Mouse (Mus musculus) intestine, postnatal 0 days (tissue): ENCODE data around the gene Dapk3. TPM values are rescaled to one million over a fixed set of nuclear protein-coding genes. Genes with fewer than 3 reads are reported as not detected.
"Not testable (repeated sequence)": the region's sequence is repeated elsewhere in the genome, so short reads cannot be mapped to it uniquely, and the experiment has no call there.

Source experiments
- ATAC-seq: fragments of 200-750 bp; cut with Nextera tagmentation; 2 replicates; pipeline ENCODE4 v1.8.0; 2017; ENCODE audit warnings: mild to moderate bottlenecking, moderate TSS enrichment, moderate library complexity
- H3K27ac ChIP-seq: fragments of 300-500 bp; sonication (generic); 2 replicates; pipeline ENCODE4 v1.5.1; 2014; ENCODE audit warnings: mild to moderate bottlenecking, low read depth, low read length, moderate library complexity
- H3K27me3 ChIP-seq: fragments of 300-500 bp; sonication (generic); replicated peaks from 2 replicates; pipeline ENCODE4 v1.6.1; 2014; ENCODE audit warnings: low read length, mixed read lengths; ENCODE audit not compliant: control insufficient read depth, insufficient read depth
- H3K36me3 ChIP-seq: fragments of 300-500 bp; sonication (generic); 2 replicates; pipeline ENCODE4 v1.6.1; 2014; ENCODE audit warnings: mild to moderate bottlenecking, moderate library complexity; ENCODE audit not compliant: control insufficient read depth, insufficient read depth
- H3K4me1 ChIP-seq: fragments of 300-500 bp; sonication (generic); replicated peaks from 2 replicates; pipeline ENCODE4 v1.6.1; 2014; ENCODE audit warnings: antibody characterized with exemption, low read length, mixed read lengths; ENCODE audit not compliant: control insufficient read depth, insufficient read depth
- H3K4me2 ChIP-seq: fragments of 300-500 bp; sonication (generic); replicated peaks from 2 replicates; pipeline ENCODE4 v1.6.1; 2014; ENCODE audit warnings: low read depth, mild to moderate bottlenecking, moderate library complexity
- H3K4me3 ChIP-seq: fragments of 300-500 bp; sonication (generic); 2 replicates; pipeline ENCODE4 v1.5.1; 2014; ENCODE audit warnings: low read depth, low read length
- H3K9ac ChIP-seq: fragments of 300-500 bp; sonication (generic); 2 replicates; pipeline ENCODE4 v1.6.1; 2014; ENCODE audit warnings: mild to moderate bottlenecking, low read depth, low read length
- H3K9me3 ChIP-seq: fragments of 300-500 bp; sonication (generic); 2 replicates; pipeline ENCODE4 v1.6.1; 2016; ENCODE audit warnings: mixed run types; ENCODE audit not compliant: control insufficient read depth
- CTCF ChIP-seq: sonication (generic); IDR thresholded peaks from 2 replicates; pipeline ENCODE4 v1.5.1; 2016; ENCODE audit warnings: low read depth, mild to moderate bottlenecking, control low read depth, antibody characterized with exemption, moderate library complexity
- WGBS: fragments of 180-500 bp; shearing (Covaris S2); extraction: QIAGEN DNeasy Blood & Tissue Kit; methylation state at CpG from one replicate; pipeline ENCODE4 v1.1.7; 2014; 5-methylcytosine and 5-hydroxymethylcytosine counted together
- polyA plus RNA-seq: library from polyadenylated mRNA; unstranded; fragments of >200 nt; fragmentation: Nextera tagmentation; extraction: Ambion mirVana; gene quantifications from 2 replicates; pipeline ENCODE4 v1.2.1, GENCODE M21; 2015

Dapk3 gene
- polyA plus RNA-seq, 1 experiment from 2014 or later, result 53.4 TPM

DNA sequence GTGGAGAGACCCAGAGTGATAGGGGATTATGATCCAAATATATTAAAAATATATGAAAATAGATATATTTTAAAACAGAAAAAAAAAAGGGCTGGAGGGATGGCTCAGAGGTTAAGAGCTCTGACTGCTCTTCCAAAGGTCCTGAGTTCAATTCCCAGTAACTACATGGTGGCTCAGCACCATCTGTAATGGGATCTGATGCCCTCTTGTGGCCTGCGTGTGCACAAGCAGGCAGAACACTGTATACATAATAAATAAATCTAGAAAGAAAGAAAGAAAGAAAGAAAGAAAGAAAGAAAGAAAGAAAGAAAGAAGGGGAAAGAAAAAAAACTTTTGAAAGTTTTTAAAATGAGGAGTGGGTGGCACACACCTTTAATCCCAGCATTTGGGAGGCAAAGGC lies 34.5 kb downstream of the Dapk3 start:
- 17% methylated on average over 1 of the region's 1 CpGs for WGBS
- peak; percentile 71 for TF ChIP-seq CTCF
- ATAC-seq, result not testable (repeated sequence)

DNA sequence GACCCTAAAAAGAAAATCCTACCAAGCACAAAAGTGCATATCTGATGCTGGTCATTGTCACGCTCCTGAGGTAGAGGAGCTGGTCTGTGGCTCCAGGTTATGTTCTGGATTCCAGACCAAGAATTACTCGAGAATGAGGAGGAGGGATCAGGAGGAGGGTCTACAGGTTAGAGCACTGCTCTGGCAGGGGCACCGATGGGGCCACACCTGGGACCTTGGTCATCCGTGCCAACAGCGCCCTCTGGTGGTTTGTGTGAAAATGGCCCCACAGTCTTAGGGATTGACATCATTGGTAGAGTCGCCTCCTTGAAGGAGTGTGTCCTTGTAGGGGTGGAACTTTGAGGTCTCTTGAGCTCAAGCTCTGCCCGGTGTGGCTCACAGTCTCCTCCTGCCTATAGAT lies 35.2 kb downstream of the Dapk3 start:
- H3K27me3 ChIP-seq, result no peaks in the 10 kb centered on the region
- peaks cover 6% of the 10 kb centered on the region; the same call in 1 of the 2 replicates for H3K4me1 ChIP-seq
- no peak overlapping the region for H3K4me2 ChIP-seq
- no peak overlapping the region for H3K27ac ChIP-seq
- TF ChIP-seq CTCF, result peak; percentile 95
- no peak overlapping the region for H3K9ac ChIP-seq
- peak; percentile 49 for ATAC-seq
- WGBS, result 26% methylated on average over 7 of the region's 7 CpGs
- no peak overlapping the region for H3K4me3 ChIP-seq
- H3K9me3 ChIP-seq, result no peaks in the 10 kb centered on the region
- no peaks in the 10 kb centered on the region for H3K36me3 ChIP-seq

More for the DNA sequence above, 34.5 kb downstream of the Dapk3 start:
- not testable (repeated sequence) for H3K27ac ChIP-seq, H3K9me3 ChIP-seq, H3K4me1 ChIP-seq, H3K4me2 ChIP-seq, H3K27me3 ChIP-seq, H3K9ac ChIP-seq, H3K4me3 ChIP-seq, H3K36me3 ChIP-seq

DNA sequence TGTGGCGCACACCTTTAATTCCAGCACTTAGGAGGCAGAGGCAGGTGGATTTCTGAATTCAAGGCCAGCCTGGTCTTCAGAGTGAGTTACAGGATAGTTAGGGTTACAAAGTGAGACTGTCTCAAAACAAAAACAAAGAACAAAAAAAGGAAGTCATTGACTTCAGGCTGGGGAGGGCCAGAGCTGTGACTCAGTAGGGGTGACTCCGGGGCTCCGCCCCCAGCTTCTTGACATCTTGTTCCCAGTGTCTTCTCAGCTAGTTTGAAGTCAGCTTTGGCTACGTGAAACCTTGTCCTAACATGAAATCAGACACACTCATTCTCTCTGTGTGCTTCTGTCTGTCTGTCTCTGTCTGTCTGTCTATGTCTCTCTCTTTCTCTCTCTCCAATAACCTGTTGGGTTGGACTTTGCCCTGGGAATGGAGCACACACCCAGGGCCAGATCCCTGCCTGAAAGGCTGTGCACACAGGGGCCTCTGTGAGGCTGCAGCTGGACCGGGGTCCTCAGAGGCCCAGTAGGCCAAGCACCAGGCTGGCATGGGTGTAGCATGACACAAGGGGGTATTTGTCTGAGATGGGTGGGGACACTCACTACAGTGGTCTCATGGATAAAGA lies 38.7 kb downstream of the Dapk3 start:
- H3K27me3 ChIP-seq, result no peaks in the 10 kb centered on the region
- no peaks in the 10 kb centered on the region for H3K36me3 ChIP-seq
- 61% methylated on average over 5 of the region's 5 CpGs for WGBS
- H3K27ac ChIP-seq, result peak overlapping the region; percentile 76
- 0 out of 2 replicates have a peak overlapping the region, but pooled peaks have one; percentile 17 for H3K9ac ChIP-seq
- no peaks in the 10 kb centered on the region for H3K9me3 ChIP-seq
- peak; percentile 76 for ATAC-seq
- peaks cover 6% of the 10 kb centered on the region; the same call in 1 of the 2 replicates for H3K4me1 ChIP-seq
- no peak for TF ChIP-seq CTCF
- no peak overlapping the region for H3K4me3 ChIP-seq
- H3K4me2 ChIP-seq, result no peak overlapping the region

DNA sequence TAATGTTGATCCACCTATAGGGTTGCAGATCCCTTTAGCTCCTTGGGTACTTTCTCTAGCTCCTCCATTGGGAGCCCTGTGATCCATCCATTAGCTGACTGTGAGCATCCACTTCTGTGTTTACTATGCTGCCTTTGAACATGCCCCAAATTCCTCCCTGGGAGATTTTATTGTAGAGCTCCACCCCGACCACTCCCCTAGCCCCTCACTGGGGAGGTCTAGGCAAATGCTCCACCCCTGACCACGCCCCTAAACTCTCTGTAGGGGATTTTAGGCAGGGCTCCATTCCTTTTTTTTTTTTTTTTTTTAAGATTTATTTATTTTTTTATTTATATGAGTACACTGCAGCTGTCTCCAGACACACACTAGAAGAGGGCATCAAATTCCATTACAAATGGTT lies 40.9 kb downstream of the Dapk3 start:
- not testable (repeated sequence) for H3K4me3 ChIP-seq, H3K4me2 ChIP-seq, ATAC-seq, H3K9ac ChIP-seq, H3K27ac ChIP-seq, H3K36me3 ChIP-seq, H3K4me1 ChIP-seq, H3K27me3 ChIP-seq, H3K9me3 ChIP-seq
- 47% methylated on average over 2 of the region's 2 CpGs for WGBS

DNA sequence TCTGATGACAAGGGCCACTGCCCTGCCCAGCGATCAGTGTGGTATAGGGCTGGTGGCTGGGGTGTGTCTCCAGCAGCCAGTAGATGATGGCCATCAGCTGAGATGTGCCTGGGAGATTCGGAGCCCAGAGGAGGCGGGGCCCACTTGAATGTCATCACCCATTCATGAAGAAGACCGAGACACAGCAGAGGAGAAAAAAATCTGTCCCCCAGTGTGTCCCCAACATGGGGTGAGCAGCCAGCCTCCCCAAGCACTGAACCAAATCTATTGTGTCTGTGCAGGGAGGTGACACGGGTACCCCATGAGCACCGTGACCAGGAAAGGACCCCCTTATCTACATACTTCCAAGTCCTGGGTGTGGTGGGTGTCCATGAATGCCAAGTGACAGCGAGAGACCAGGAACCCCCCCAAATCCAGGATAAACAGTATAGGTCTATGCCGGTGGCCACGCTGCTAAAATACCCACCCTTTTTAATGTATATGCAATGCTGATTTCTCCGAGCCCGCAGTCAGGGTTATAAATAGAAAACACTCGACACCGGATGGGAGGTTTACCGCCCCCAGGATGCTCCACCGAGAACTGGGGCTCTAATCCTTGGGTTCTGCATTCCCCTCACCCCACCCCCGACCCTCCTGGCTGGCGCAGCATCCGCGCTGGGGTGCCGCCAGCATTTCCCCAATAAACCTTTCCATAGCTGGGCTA lies 47.1 kb downstream of the Dapk3 start:
- Histone ChIP-seq H3K27me3 (peaks cover 16% of the 10 kb centered on the region; the same call in 1 of the 2 replicates), H3K27ac (no peak overlapping the region), H3K9me3 (no peaks in the 10 kb centered on the region), H3K4me1 (peaks cover 6% of the 10 kb centered on the region; the same call in 1 of the 2 replicates), H3K4me3 (no peak overlapping the region), H3K36me3 (no peaks in the 10 kb centered on the region), H3K4me2 (no peak overlapping the region; the same call in 1 of the 2 replicates), H3K9ac (no peak overlapping the region)
- ATAC-seq, result no peak
- no peak for TF ChIP-seq CTCF
- 17% methylated on average over 20 of the region's 20 CpGs for WGBS

DNA sequence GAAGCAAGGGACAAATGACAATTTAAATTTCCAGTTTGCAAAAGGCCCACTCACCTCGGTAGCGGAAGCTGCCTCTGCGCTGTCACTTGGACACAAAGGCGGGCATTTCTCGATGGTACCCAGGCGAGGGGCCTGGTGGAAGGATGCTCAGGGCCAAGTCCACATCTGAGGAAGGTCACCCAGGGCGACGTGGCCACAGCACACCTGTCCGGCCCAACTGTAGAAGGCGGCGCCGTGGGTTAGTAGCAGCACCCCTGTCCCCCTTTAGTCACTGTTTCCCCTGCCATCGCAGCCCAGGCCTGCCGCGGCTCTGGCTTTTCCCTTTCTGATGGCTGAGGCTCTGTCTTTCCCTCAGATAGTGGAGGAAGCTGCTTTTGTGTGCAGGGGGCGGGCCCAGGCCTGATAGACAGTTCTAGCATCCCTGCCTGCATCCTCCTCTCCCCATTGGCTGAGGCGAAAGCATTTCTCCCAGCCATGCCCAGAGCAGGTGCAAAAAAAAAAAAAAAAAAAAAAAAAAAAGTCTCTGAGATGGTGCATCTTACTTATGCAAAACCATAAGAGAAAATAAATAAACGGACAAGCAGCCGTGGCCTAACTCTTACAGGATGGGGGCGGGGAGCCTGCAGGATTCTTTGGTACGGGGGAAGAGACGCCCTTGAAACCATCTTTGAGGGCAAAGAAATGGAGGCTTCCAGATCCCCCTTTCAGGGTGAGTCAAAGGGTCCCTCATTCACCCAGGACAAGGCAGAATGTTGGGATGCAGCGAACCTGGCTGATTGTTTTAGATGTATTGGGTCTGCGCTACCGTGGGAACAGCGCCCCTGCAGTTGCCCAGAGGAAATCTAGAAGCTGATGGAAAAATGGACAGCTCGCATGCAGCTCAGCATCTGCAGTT lies 47.9 kb downstream of the Dapk3 start, which contains the start of gene Atcay:
Atcay (minus strand) TSS at position 396 of the 895 bp plus-strand sequence.
- no peak within 1 kb of the TSS for H3K9ac ChIP-seq
- peak; percentile 77 for TF ChIP-seq CTCF
- no peak for ATAC-seq
- no peak within 1 kb of the TSS; the same call in none of the 2 replicates for H3K4me2 ChIP-seq
- no peak within 1 kb of the TSS for H3K4me3 ChIP-seq
- peaks cover 16% of the 10 kb centered on the region; the same call in 1 of the 2 replicates for H3K27me3 ChIP-seq
- H3K36me3 ChIP-seq, result no peaks in the 10 kb centered on the region
- WGBS, result 17% methylated on average over 27 of the region's 27 CpGs
- peaks cover 6% of the 10 kb centered on the region; the same call in 1 of the 2 replicates for H3K4me1 ChIP-seq
- 0 out of 2 replicates have a peak within 1 kb of the TSS, but pooled peaks have one; percentile 95 for H3K27ac ChIP-seq
- H3K9me3 ChIP-seq, result no peaks in the 10 kb centered on the region
